Mouse (Mus musculus) heart, embryonic 11.5 days (tissue): Measurements from ENCODE around the gene Srprb. TPM values are rescaled to one million over a fixed set of nuclear protein-coding genes. Genes with fewer than 3 reads are reported as not detected.

Source experiments
- polyA plus RNA-seq: library from polyadenylated mRNA; unstranded; fragments of >200 nt; fragmentation: Nextera tagmentation; extraction: Ambion mirVana; gene quantifications from 2 replicates; pipeline ENCODE4 v1.2.1, GENCODE M21; 2014

The Srprb gene
- polyA plus RNA-seq, 1 experiment from 2014 or later = 47.3 TPM

Other genes starting within 250 kb of the Srprb start
- gene Slco2a1, start 213.4 kb downstream of the Srprb start, polyA plus RNA-seq = 4.4 and 5.3 TPM in 2 replicates
- gene Rab6b, start 90.3 kb downstream of the Srprb start, polyA plus RNA-seq = 1.4 and 1.7 TPM in 2 replicates
- 0.44 and 2.0 TPM in 2 replicates for gene Gm20425, start 28.2 kb upstream of the Srprb start, polyA plus RNA-seq
- gene Trf, start 28.3 kb upstream of the Srprb start, polyA plus RNA-seq = 45.7 and 88.4 TPM in 2 replicates
- gene 1300017J02Rik, start 102.9 kb upstream of the Srprb start, polyA plus RNA-seq = 7.3 and 7.9 TPM in 2 replicates
- 53.8 and 58.2 TPM in 2 replicates for gene Topbp1, start 103.1 kb upstream of the Srprb start, polyA plus RNA-seq
- gene Cdv3, start 163.7 kb upstream of the Srprb start, polyA plus RNA-seq = 76.8 and 109 TPM in 2 replicates